Mouse (Mus musculus): ENCODE data around the gene Psma6.

DNA sequence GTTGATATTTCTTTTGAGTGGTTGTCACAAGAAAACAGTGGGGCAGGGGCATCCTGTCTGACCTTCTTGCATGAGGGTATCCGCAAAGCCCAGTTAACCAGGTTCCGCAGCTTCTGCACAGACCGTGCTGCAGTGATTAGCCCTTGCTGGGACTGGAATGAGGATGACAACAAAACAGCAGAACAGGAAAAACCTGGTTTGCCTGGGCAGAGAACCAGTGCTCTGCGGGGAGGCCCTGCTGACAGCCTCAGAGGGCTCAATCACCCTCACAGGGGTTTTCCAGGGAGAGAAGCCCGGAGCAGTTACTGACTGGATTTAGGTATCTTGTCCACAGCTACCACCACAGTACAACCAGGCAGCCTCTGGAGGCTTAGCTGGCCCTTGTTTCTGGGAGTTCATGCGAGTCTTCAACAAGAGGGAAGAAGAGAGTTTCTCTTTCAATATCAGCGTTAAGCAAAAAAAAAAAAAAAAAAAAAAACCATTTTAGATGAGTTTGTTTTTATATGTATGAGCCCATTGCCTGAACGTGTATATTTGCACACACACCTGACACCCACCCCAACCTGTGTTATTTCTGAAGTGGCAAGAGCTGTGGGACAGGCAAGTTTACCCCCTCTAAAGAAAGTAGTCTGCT lies 49.9 kb downstream of the Psma6 start:
- TF ChIP-seq CTCF (IDR thresholded peaks at IDR 0.05; ENCODE audit: low read depth), result no peak
- TF ChIP-seq EP300 (IDR thresholded peaks at IDR 0.05; ENCODE audit: low read depth), result no peak

Data from liver, postnatal 0 days (tissue).